Mouse (Mus musculus): ENCODE measurements around the gene Olfr513. TPM values are rescaled to one million over a fixed set of nuclear protein-coding genes. Genes with fewer than 3 reads are reported as not detected.

Gene Olfr513
- not detected in 2 replicates for polyA plus RNA-seq (2012; ENCODE audit: insufficient read depth, insufficient read length, missing spikeins)

GRCm38 (mm10) chr7:108750673-108751072, at the start of gene Olfr513:
Gene Olfr513, plus strand, starts transcription at chr7:108750973.
- H3K4me3 ChIP-seq (ENCODE audit: insufficient read depth, low read length), result no peak within 1 kb of the TSS
- no peak within 1 kb of the TSS for H3K27ac ChIP-seq (ENCODE audit: insufficient read depth, low read depth, low read length)
- TF ChIP-seq POLR2A (IDR thresholded peaks at IDR 0.05; ENCODE audit: borderline replicate concordance, low read depth, low read length) (no peak), CTCF (IDR thresholded peaks at IDR 0.05; ENCODE audit: low read depth, low read length) (no peak)
- H3K4me1 ChIP-seq (ENCODE audit: control insufficient read depth, insufficient read depth, low read length), result no peaks in the 10 kb centered on the region

DNA sequence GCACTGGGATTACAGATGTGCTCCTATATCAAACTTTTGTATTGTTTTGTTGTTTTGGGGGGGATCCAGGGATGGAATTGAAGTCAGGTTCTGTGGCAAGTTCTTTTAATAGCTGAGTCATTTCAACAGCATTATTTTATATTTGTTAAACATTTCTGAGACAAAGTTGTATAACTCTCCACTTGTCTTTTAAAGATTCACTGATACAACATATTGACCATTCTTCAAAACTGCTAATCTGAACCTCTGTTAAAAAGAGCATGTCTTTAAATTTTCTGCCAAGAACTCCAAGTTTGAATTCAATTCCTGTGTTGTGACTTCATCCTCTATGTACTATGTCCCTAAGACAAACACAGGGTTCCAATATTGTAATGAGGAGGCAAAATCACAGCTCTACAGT, 37.8 kb upstream of the Olfr513 start, which contains the start of gene Olfr512:
TSS of gene Olfr512 (plus strand) at position 301 of the 400 bp plus-strand sequence.
- H3K27ac ChIP-seq (ENCODE audit: insufficient read depth, low read depth, low read length), result no peak within 1 kb of the TSS
- H3K4me1 ChIP-seq (ENCODE audit: control insufficient read depth, insufficient read depth, low read length), result no peaks in the 10 kb centered on the region
- no peak within 1 kb of the TSS for H3K4me3 ChIP-seq (ENCODE audit: insufficient read depth, low read length)
- no peak for TF ChIP-seq CTCF (IDR thresholded peaks at IDR 0.05; ENCODE audit: low read depth, low read length)
- TF ChIP-seq POLR2A (IDR thresholded peaks at IDR 0.05; ENCODE audit: borderline replicate concordance, low read depth, low read length), result no peak

DNA sequence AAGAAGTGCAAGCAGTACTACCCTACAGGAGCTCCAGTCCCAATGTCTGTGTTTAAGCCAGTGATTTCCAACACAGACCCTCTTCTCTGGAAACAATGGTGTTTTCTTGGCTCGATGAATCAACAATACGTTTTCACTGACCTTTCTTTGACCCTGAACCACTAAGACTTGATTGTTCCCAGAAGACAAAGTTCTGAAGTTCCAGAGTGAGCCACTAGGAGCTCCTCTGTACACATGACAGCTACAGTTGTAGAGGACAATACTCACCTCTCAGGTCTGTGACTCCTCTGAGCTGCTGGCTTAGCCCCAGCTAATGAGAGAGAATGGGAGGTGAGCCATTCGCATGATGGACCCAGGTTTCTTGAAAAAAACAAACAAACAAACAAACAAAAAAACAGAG, 9.6 kb downstream of the Olfr513 start:
- TF ChIP-seq CTCF (IDR thresholded peaks at IDR 0.05; ENCODE audit: low read depth, low read length) (no peak), POLR2A (IDR thresholded peaks at IDR 0.05; ENCODE audit: borderline replicate concordance, low read depth, low read length) (no peak)
- Histone ChIP-seq H3K27ac (ENCODE audit: insufficient read depth, low read depth, low read length) (no peak overlapping the region), H3K4me3 (ENCODE audit: insufficient read depth, low read length) (no peak overlapping the region), H3K4me1 (ENCODE audit: control insufficient read depth, insufficient read depth, low read length) (no peaks in the 10 kb centered on the region)

- TF ChIP-seq POLR2A (IDR thresholded peaks at IDR 0.05; ENCODE audit: borderline replicate concordance, low read depth, low read length) (no peak), CTCF (IDR thresholded peaks at IDR 0.05; ENCODE audit: low read depth, low read length) (no peak)
- no peak overlapping the region for H3K4me3 ChIP-seq (ENCODE audit: insufficient read depth, low read length)
- no peak overlapping the region for H3K27ac ChIP-seq (ENCODE audit: insufficient read depth, low read depth, low read length)
- H3K4me1 ChIP-seq (ENCODE audit: control insufficient read depth, insufficient read depth, low read length), result no peaks in the 10 kb centered on the region
Measured at GRCm38 (mm10) chr7:108797205-108797933, 46.6 kb downstream of the Olfr513 start.

Other genes starting within 250 kb of the Olfr513 start
- gene Olfr502, start 225.9 kb upstream of the Olfr513 start, polyA plus RNA-seq (2012; ENCODE audit: insufficient read depth, insufficient read length, missing spikeins), result not detected in 2 replicates
- gene Olfr503, start 206.4 kb upstream of the Olfr513 start, polyA plus RNA-seq (2012; ENCODE audit: insufficient read depth, insufficient read length, missing spikeins), result not detected in 2 replicates
- not detected in 2 replicates for gene Olfr504, start 185.2 kb upstream of the Olfr513 start, polyA plus RNA-seq (2012; ENCODE audit: insufficient read depth, insufficient read length, missing spikeins)
- gene Olfr506, start 140.2 kb upstream of the Olfr513 start, polyA plus RNA-seq (2012; ENCODE audit: insufficient read depth, insufficient read length, missing spikeins), result not detected in 2 replicates
- gene Olfr507, start 129.2 kb upstream of the Olfr513 start, polyA plus RNA-seq (2012; ENCODE audit: insufficient read depth, insufficient read length, missing spikeins), result not detected in 2 replicates
- not detected in 2 replicates for gene Olfr508, start 121.0 kb upstream of the Olfr513 start, polyA plus RNA-seq (2012; ENCODE audit: insufficient read depth, insufficient read length, missing spikeins)
- not detected in 2 replicates for gene Olfr509, start 99.1 kb upstream of the Olfr513 start, polyA plus RNA-seq (2012; ENCODE audit: insufficient read depth, insufficient read length, missing spikeins)
- gene Olfr510, start 84.6 kb upstream of the Olfr513 start, polyA plus RNA-seq (2012; ENCODE audit: insufficient read depth, insufficient read length, missing spikeins), result not detected in 2 replicates
- not detected in 2 replicates for gene Olfr512, start 37.7 kb upstream of the Olfr513 start, polyA plus RNA-seq (2012; ENCODE audit: insufficient read depth, insufficient read length, missing spikeins)
- gene Olfr514, start 75.0 kb downstream of the Olfr513 start, polyA plus RNA-seq (2012; ENCODE audit: insufficient read depth, insufficient read length, missing spikeins), result 0.87 TPM in 1 of 2 replicates, not detected in the other
- not detected in 2 replicates for gene Olfr516, start 99.6 kb downstream of the Olfr513 start, polyA plus RNA-seq (2012; ENCODE audit: insufficient read depth, insufficient read length, missing spikeins)
- gene Olfr517, start 121.4 kb downstream of the Olfr513 start, polyA plus RNA-seq (2012; ENCODE audit: insufficient read depth, insufficient read length, missing spikeins), result not detected in 2 replicates
- not detected in 2 replicates for gene Olfr518, start 134.0 kb downstream of the Olfr513 start, polyA plus RNA-seq (2012; ENCODE audit: insufficient read depth, insufficient read length, missing spikeins)
- gene Olfr519, start 143.4 kb downstream of the Olfr513 start, polyA plus RNA-seq (2012; ENCODE audit: insufficient read depth, insufficient read length, missing spikeins), result not detected in 2 replicates
- 4.8 and 4.9 TPM in 2 replicates for gene Nlrp10, start 179.2 kb downstream of the Olfr513 start, polyA plus RNA-seq (2012; ENCODE audit: insufficient read depth, insufficient read length, missing spikeins)
- gene Eif3f, start 183.4 kb downstream of the Olfr513 start, polyA plus RNA-seq (2012; ENCODE audit: insufficient read depth, insufficient read length, missing spikeins), result 191 and 197 TPM in 2 replicates
- 0.17 TPM in 1 of 2 replicates, not detected in the other for gene Tub, start 199.4 kb downstream of the Olfr513 start, polyA plus RNA-seq (2012; ENCODE audit: insufficient read depth, insufficient read length, missing spikeins)